Mouse (Mus musculus): ENCODE measurements around the gene Col25a1.

DNA sequence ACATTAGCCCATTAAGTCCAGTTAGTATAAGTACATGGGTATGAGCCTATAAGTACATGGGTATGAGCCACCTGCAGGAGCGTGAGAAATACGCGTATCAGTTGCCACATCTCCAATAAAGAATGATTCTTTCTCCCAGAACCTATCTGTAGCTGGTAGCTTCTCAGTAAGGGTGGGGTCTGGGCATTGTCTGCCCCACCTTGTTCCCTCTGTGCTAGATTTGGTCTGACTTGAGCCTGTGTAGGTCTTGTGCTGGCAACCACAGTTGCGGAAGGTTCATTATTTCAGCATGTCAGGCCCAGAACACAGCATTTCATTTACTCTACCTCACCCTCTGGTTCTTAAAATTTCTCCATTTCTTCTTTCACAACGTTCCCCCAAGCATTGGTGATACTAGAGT lies 250.4 kb downstream of the Col25a1 start:
- TF ChIP-seq CTCF (IDR thresholded peaks at IDR 0.05; ENCODE audit: low read depth, low read length) (no peak), EP300 (IDR thresholded peaks at IDR 0.05; ENCODE audit: insufficient read depth, low read depth, low read length) (no peak)

All from ES-Bruce4 (cell line).